Mouse (Mus musculus): ENCODE measurements around the gene Ddx58. TPM values are rescaled to one million over a fixed set of nuclear protein-coding genes. Genes with fewer than 3 reads are reported as not detected.

Gene Ddx58
- polyA plus RNA-seq, 1 experiment = 2.8 TPM

DNA sequence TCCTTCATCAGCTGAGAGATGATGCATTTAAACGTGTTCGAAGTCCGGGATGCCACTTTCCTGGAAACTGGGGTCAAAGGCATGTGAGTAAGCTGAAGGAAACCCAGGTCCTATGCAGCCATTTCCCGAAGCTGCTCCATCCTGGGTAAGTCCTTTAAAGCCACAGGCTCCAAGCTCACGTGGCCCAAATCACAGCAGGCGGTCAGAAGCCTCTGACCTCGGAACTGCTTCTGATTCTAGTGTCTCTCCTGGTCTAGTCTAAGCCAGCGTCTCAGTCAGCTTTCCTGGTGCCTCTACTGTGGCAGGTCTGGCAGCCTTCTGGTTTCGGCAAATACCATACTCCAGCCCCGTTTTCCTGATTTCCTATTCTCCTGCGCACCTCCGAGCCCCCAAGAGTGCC, 19.2 kb downstream of the Ddx58 start:
- peaks cover 8% of the 10 kb centered on the region; the same call in 1 of the 2 replicates for H3K4me1 ChIP-seq
- peaks cover 91% of the 10 kb centered on the region for H3K36me3 ChIP-seq (replicated peaks; ENCODE audit: low read length)
- no peaks in the 10 kb centered on the region for H3K9me3 ChIP-seq
- no peaks in the 10 kb centered on the region for H3K27me3 ChIP-seq (replicated peaks)
- H3K4me3 ChIP-seq (replicated peaks) = no peak overlapping the region
- no peak for TF ChIP-seq FLI1 (IDR thresholded peaks at IDR 0.05; ENCODE audit: low read length)
- no peak for TF ChIP-seq GATA1 (IDR thresholded peaks at IDR 0.05; ENCODE audit: borderline replicate concordance, low read length)

GRCm38 (mm10) chr4:40218382-40218781, 21.2 kb downstream of the Ddx58 start:
- no peak for TF ChIP-seq FLI1 (IDR thresholded peaks at IDR 0.05; ENCODE audit: low read length)
- no peak for TF ChIP-seq GATA1 (IDR thresholded peaks at IDR 0.05; ENCODE audit: borderline replicate concordance, low read length)
- H3K27me3 ChIP-seq (replicated peaks) = no peaks in the 10 kb centered on the region
- no peaks in the 10 kb centered on the region for H3K9me3 ChIP-seq
- peaks cover 89% of the 10 kb centered on the region for H3K36me3 ChIP-seq (replicated peaks; ENCODE audit: low read length)
- H3K4me1 ChIP-seq = peaks cover 8% of the 10 kb centered on the region; the same call in 1 of the 2 replicates
- H3K4me3 ChIP-seq (replicated peaks) = no peak overlapping the region

DNA sequence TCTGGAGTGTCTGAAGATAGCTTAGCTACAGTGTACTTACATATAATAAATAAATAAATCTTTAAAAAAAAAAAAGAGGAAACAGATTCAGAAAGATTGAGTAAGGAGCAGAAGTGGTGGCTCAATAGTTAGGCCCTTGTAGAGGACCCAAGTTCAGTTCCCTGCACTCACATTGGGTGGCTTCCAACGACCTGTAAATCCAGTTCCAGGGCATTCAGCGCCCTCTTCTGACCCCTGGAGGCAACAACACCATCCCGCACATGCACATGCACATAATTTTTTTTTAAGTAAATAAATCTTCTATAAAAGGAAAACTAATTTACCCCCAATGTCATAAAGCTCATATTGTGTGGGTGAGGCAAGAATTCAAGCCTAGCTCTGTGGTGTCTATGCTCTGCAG, 21.7 kb downstream of the Ddx58 start:
- Histone ChIP-seq H3K36me3 (replicated peaks; ENCODE audit: low read length) (peaks cover 89% of the 10 kb centered on the region), H3K9me3 (no peaks in the 10 kb centered on the region), H3K27me3 (replicated peaks) (no peaks in the 10 kb centered on the region), H3K4me1 (peaks cover 8% of the 10 kb centered on the region; the same call in 1 of the 2 replicates), H3K4me3 (replicated peaks) (no peak overlapping the region)
- TF ChIP-seq GATA1 (IDR thresholded peaks at IDR 0.05; ENCODE audit: borderline replicate concordance, low read length) (no peak), FLI1 (IDR thresholded peaks at IDR 0.05; ENCODE audit: low read length) (no peak)

DNA sequence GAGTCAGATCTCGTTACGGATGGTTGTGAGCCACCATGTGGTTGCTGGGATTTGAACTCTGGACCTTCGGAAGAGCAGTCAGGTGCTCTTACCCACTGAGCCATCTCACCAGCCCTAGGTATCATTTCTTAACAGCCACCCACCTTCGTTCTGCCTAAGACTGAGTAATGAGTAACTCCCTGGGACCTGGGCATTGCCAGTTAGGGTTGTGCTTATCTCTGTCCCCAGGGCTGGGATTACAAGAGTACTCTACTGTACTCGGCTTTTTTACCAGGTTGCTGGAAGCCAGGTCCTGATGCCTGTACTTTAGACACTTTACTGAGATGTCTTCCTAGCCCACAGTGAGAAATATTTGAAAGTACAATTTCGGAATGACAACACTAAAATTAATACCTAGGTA, 27.5 kb downstream of the Ddx58 start:
- H3K9me3 ChIP-seq = no peaks in the 10 kb centered on the region
- no peak for TF ChIP-seq GATA1 (IDR thresholded peaks at IDR 0.05; ENCODE audit: borderline replicate concordance, low read length)
- TF ChIP-seq FLI1 (IDR thresholded peaks at IDR 0.05; ENCODE audit: low read length) = no peak
- H3K27me3 ChIP-seq (replicated peaks) = no peaks in the 10 kb centered on the region
- H3K4me3 ChIP-seq (replicated peaks) = no peak overlapping the region
- peaks cover 8% of the 10 kb centered on the region for H3K4me1 ChIP-seq
- H3K36me3 ChIP-seq (replicated peaks; ENCODE audit: low read length) = peaks cover 91% of the 10 kb centered on the region

GRCm38 (mm10) chr4:40207701-40208100, 31.9 kb downstream of the Ddx58 start:
- H3K4me1 ChIP-seq = peaks cover 8% of the 10 kb centered on the region
- peaks cover 93% of the 10 kb centered on the region for H3K36me3 ChIP-seq (replicated peaks; ENCODE audit: low read length)
- TF ChIP-seq GATA1 (IDR thresholded peaks at IDR 0.05; ENCODE audit: borderline replicate concordance, low read length) = no peak
- TF ChIP-seq FLI1 (IDR thresholded peaks at IDR 0.05; ENCODE audit: low read length) = no peak

DNA sequence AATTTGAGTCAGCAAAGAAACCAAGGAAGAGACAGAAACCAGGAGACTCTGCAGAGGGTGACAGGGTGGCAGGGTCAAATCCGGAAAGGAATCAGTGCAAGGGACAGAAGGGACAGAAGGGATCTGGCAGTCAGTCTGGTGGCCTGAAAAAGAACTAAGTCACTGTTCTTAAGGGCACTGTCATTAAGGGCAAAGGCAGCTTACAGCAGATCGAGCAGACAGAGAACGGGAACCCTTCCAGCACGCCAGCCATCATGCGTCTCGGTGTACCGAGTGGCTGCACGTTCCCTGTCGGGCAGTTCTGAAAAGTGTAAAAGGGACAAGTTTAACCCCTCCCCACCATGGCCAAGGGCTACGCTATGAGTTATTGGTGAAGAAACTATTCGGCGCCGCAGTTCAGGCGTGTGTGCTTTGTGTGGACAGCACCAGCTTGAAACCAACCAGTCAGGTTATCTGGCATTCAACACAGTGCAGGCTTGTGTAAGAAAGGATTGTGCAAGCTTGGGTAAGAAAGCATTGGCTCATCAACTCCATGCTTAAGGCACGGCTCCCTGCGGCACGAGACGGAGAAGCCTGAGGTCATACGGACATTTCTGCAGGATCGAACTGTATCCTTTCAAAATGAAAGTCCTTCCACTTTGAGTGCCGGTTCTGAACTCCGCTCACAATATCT, 34.3 kb downstream of the Ddx58 start:
- H3K9me3 ChIP-seq = no peaks in the 10 kb centered on the region
- peaks cover 7% of the 10 kb centered on the region; the same call in 1 of the 2 replicates for H3K4me1 ChIP-seq
- peaks cover 91% of the 10 kb centered on the region for H3K36me3 ChIP-seq (replicated peaks; ENCODE audit: low read length)
- H3K4me3 ChIP-seq (replicated peaks) = no peak overlapping the region
- no peaks in the 10 kb centered on the region for H3K27me3 ChIP-seq (replicated peaks)
- no peak for TF ChIP-seq FLI1 (IDR thresholded peaks at IDR 0.05; ENCODE audit: low read length)
- no peak for TF ChIP-seq GATA1 (IDR thresholded peaks at IDR 0.05; ENCODE audit: borderline replicate concordance, low read length)

More at GRCm38 (mm10) chr4:40207701-40208100, 31.9 kb downstream of the Ddx58 start:
- H3K27me3 ChIP-seq (replicated peaks) = no peaks in the 10 kb centered on the region
- no peak overlapping the region for H3K4me3 ChIP-seq (replicated peaks)
- no peaks in the 10 kb centered on the region for H3K9me3 ChIP-seq

DNA sequence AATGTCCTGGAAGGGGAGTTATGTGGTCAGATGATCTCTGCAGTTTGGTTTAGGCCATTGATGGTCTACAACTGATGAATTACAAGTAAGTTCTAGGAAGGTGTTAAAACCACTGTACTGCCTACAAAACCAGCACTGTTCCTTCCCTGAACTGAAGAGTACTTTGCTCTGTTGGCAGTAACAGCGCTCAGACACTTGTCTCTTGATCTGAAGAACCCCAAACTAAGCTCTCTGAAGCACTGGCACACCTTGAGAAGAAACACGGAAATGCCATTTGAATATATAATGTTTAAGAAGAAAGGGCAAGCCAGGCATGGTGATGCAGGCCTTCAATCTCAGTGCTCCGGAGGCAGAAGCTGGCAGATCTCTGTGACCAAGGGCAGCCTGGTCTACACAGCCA, 35.3 kb downstream of the Ddx58 start:
- Histone ChIP-seq H3K9me3 (no peaks in the 10 kb centered on the region), H3K4me1 (peaks cover 6% of the 10 kb centered on the region; the same call in 1 of the 2 replicates), H3K36me3 (replicated peaks; ENCODE audit: low read length) (peaks cover 88% of the 10 kb centered on the region), H3K27me3 (replicated peaks) (no peaks in the 10 kb centered on the region), H3K4me3 (replicated peaks) (no peak overlapping the region)
- TF ChIP-seq FLI1 (IDR thresholded peaks at IDR 0.05; ENCODE audit: low read length) (no peak), GATA1 (IDR thresholded peaks at IDR 0.05; ENCODE audit: borderline replicate concordance, low read length) (no peak)

DNA sequence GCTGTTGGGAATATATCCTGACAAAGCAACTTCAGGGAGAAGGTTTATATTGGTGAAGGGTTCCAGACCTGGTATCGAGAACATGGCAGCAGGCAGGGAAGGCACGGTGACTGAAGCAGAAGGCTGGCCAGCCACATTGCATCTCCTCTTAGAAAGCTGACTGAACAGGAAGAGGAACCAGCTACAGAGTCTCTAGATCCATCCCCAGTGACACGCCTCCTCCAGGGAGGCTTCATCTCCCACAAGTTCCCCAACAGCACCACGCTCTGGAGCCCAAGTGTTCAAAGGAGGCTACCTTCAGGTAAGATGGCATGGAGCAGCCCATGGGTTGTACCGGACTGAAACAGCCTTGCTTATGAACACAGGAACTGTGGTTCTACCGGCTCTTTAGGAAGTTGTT, 37.4 kb downstream of the Ddx58 start:
- Histone ChIP-seq H3K27me3 (replicated peaks) (no peaks in the 10 kb centered on the region), H3K4me1 (peaks cover 6% of the 10 kb centered on the region; the same call in 1 of the 2 replicates), H3K9me3 (no peaks in the 10 kb centered on the region), H3K36me3 (replicated peaks; ENCODE audit: low read length) (peaks cover 86% of the 10 kb centered on the region), H3K4me3 (replicated peaks) (no peak overlapping the region)
- TF ChIP-seq GATA1 (IDR thresholded peaks at IDR 0.05; ENCODE audit: borderline replicate concordance, low read length) = no peak
- TF ChIP-seq FLI1 (IDR thresholded peaks at IDR 0.05; ENCODE audit: low read length) = no peak

GRCm38 (mm10) chr4:40195336-40195735, 44.3 kb downstream of the Ddx58 start:
- no peak overlapping the region for H3K4me3 ChIP-seq (replicated peaks)
- no peaks in the 10 kb centered on the region for H3K27me3 ChIP-seq (replicated peaks)
- peaks cover 41% of the 10 kb centered on the region for H3K4me1 ChIP-seq
- H3K36me3 ChIP-seq (replicated peaks; ENCODE audit: low read length) = peaks cover 87% of the 10 kb centered on the region
- TF ChIP-seq FLI1 (IDR thresholded peaks at IDR 0.05; ENCODE audit: low read length) (no peak), GATA1 (IDR thresholded peaks at IDR 0.05; ENCODE audit: borderline replicate concordance, low read length) (no peak)
- H3K9me3 ChIP-seq = no peaks in the 10 kb centered on the region

DNA sequence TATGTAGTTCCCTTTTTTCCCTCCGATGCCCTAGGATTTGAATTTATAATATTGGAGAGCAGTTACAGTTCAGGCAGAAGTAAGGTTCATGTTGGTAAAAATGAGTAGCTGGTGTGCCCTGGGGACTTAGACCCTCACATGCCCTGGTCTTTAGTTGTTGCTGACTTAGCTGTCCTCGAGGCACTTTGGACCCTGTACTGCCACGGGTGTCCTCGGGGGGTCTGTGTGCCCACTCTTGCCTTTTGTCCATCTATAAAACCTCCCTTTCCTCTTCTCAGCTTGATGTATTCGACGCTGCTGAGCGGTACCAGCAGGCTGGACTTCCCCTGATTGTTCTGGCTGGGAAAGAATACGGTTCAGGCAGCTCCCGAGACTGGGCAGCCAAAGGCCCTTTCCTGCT, 46.2 kb downstream of the Ddx58 start:
- Histone ChIP-seq H3K36me3 (replicated peaks; ENCODE audit: low read length) (peaks cover 92% of the 10 kb centered on the region), H3K27me3 (replicated peaks) (no peaks in the 10 kb centered on the region), H3K4me3 (replicated peaks) (no peak overlapping the region), H3K9me3 (no peaks in the 10 kb centered on the region), H3K4me1 (peaks cover 57% of the 10 kb centered on the region)
- TF ChIP-seq FLI1 (IDR thresholded peaks at IDR 0.05; ENCODE audit: low read length) (no peak), GATA1 (IDR thresholded peaks at IDR 0.05; ENCODE audit: borderline replicate concordance, low read length) (no peak)

Data from megakaryocyte, embryonic 14.5 days (primary cell).